Mouse (Mus musculus) liver, postnatal 0 days (tissue): Measurements from ENCODE around the gene Slc22a16. TPM values are rescaled to one million over a fixed set of nuclear protein-coding genes. Genes with fewer than 3 reads are reported as not detected.
"Not testable (repeated sequence)": the region's sequence is repeated elsewhere in the genome, so short reads cannot be mapped to it uniquely, and the experiment has no call there.

Experiments used
- ATAC-seq: fragments of 200-750 bp; cut with Nextera tagmentation; 2 replicates; pipeline ENCODE4 v1.8.0; 2017; ENCODE audit warnings: mild to moderate bottlenecking, moderate library complexity
- DNase-seq: peaks from one replicate; pipeline ENCODE4 v3.0.0-alpha.2; 2016
- H3K27ac ChIP-seq: fragments of 300-500 bp; sonication (generic); 2 replicates; pipeline ENCODE4 v1.5.1; 2014; ENCODE audit warnings: antibody characterized with exemption, moderate library complexity, mild to moderate bottlenecking, low read depth
- H3K27me3 ChIP-seq: fragments of 300-500 bp; sonication (generic); 2 replicates; pipeline ENCODE4 v1.6.1; 2014; ENCODE audit warnings: low read length, control low read depth, mixed read lengths; ENCODE audit not compliant: insufficient read depth
- H3K36me3 ChIP-seq: fragments of 300-500 bp; sonication (generic); replicated peaks from 2 replicates; pipeline ENCODE4 v1.6.1; 2014; ENCODE audit warnings: mild to moderate bottlenecking, control low read depth, low read length, moderate library complexity, mixed read lengths; ENCODE audit not compliant: insufficient read depth
- H3K4me1 ChIP-seq: fragments of 300-500 bp; sonication (generic); 2 replicates; pipeline ENCODE4 v1.6.1; 2014; ENCODE audit warnings: antibody characterized with exemption, mild to moderate bottlenecking, control low read depth; ENCODE audit not compliant: insufficient read depth
- H3K4me2 ChIP-seq: fragments of 300-500 bp; sonication (generic); 2 replicates; pipeline ENCODE4 v1.6.1; 2014; ENCODE audit warnings: low read depth, mild to moderate bottlenecking, low read length, moderate library complexity, mixed read lengths
- H3K4me3 ChIP-seq: fragments of 300-500 bp; sonication (generic); 2 replicates; pipeline ENCODE4 v1.5.1; 2014; ENCODE audit warnings: low read depth, low read length
- H3K9ac ChIP-seq: fragments of 300-500 bp; sonication (generic); replicated peaks from 2 replicates; pipeline ENCODE4 v1.6.1; 2014; ENCODE audit warnings: mild to moderate bottlenecking, moderate library complexity
- H3K9me3 ChIP-seq: fragments of 300-500 bp; sonication (generic); 2 replicates; pipeline ENCODE4 v1.6.1; 2016; ENCODE audit warnings: mild to moderate bottlenecking, control low read depth, low read length, mixed read lengths
- CTCF ChIP-seq: sonication (generic); IDR thresholded peaks from 2 replicates; pipeline ENCODE4 v1.5.1; 2016; ENCODE audit warnings: antibody characterized with exemption, low read depth
- EP300 ChIP-seq: IDR thresholded peaks from 2 replicates; pipeline ENCODE4 v1.6.1; 2016; ENCODE audit warnings: antibody characterized with exemption, low read depth, mild to moderate bottlenecking
- WGBS: fragments of 180-500 bp; shearing (Covaris S2); extraction: QIAGEN DNeasy Blood & Tissue Kit; methylation state at CpG from one replicate; pipeline ENCODE4 v1.1.7; 2014; ENCODE audit not compliant: insufficient replicate concordance; 5-methylcytosine and 5-hydroxymethylcytosine counted together
- polyA plus RNA-seq: library from polyadenylated mRNA; unstranded; fragments of >200 nt; fragmentation: Nextera tagmentation; extraction: Ambion mirVana; gene quantifications from 2 replicates; pipeline ENCODE4 v1.2.1, GENCODE M21; 2015

Gene Slc22a16
- polyA plus RNA-seq, 1 experiment from 2014 or later, result not detected

- TF ChIP-seq EP300, result no peak
- TF ChIP-seq CTCF, result no peak
- Histone ChIP-seq H3K27ac (no peak overlapping the region), H3K36me3 (no peaks in the 10 kb centered on the region), H3K4me3 (no peak overlapping the region), H3K4me2 (no peak overlapping the region), H3K27me3 (no peaks in the 10 kb centered on the region), H3K4me1 (no peaks in the 10 kb centered on the region), H3K9ac (no peak overlapping the region), H3K9me3 (no peaks in the 10 kb centered on the region)
- 70% methylated on average over 6 of the region's 6 CpGs for WGBS
- DNase-seq, result no peak
- ATAC-seq, result no peak
These were observed 28.8 kb upstream of the Slc22a16 start for GRCm38 (mm10) chr10:40541351-40541750.

GRCm38 (mm10) chr10:40549317-40549716 lies 20.8 kb upstream of the Slc22a16 start:
- Histone ChIP-seq H3K27ac (no peak overlapping the region), H3K4me3 (no peak overlapping the region), H3K4me2 (no peak overlapping the region), H3K9me3 (no peaks in the 10 kb centered on the region), H3K36me3 (no peaks in the 10 kb centered on the region), H3K27me3 (no peaks in the 10 kb centered on the region), H3K4me1 (no peaks in the 10 kb centered on the region), H3K9ac (no peak overlapping the region)
- TF ChIP-seq CTCF (no peak), EP300 (no peak)
- ATAC-seq (no peak), DNase-seq (no peak)
- 69% methylated on average over 2 of the region's 2 CpGs for WGBS

- no peaks in the 10 kb centered on the region for H3K36me3 ChIP-seq
- ATAC-seq, result no peak
- no peak overlapping the region for H3K4me3 ChIP-seq
- H3K27ac ChIP-seq, result no peak overlapping the region
- no peaks in the 10 kb centered on the region for H3K4me1 ChIP-seq
- H3K9me3 ChIP-seq, result no peaks in the 10 kb centered on the region
- TF ChIP-seq EP300 (no peak), CTCF (no peak)
- no peak overlapping the region for H3K4me2 ChIP-seq
- H3K27me3 ChIP-seq, result no peaks in the 10 kb centered on the region
- WGBS, result 54% methylated on average over 2 of the region's 2 CpGs
- no peak for DNase-seq
- no peak overlapping the region for H3K9ac ChIP-seq
These were observed 18.3 kb upstream of the Slc22a16 start for GRCm38 (mm10) chr10:40551801-40552200.

DNA sequence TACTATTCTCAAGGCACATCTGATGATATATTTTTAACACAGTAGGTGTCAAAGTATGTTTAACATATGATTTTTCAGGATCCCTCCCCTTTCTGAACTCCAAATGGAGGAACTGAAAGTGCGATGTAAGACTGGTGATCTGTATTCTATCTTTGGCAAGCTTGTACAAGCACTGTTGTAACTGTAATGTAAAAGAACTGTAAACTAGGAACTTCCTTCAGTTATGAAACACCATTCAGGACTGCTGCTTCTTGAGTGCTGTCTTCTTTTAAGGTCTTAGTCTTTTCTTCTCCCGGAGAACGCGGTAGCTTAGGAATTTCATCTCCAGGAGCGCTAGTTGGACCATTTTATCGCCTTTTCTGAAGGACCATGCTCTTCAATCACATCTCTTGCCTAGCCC lies 4.4 kb upstream of the Slc22a16 start:
- ATAC-seq, H3K9me3 ChIP-seq, H3K4me3 ChIP-seq, DNase-seq, H3K27ac ChIP-seq, H3K36me3 ChIP-seq, H3K4me2 ChIP-seq, H3K27me3 ChIP-seq, H3K9ac ChIP-seq, H3K4me1 ChIP-seq: not testable (repeated sequence)
- WGBS, result 92% methylated on average over 6 of the region's 6 CpGs

DNA sequence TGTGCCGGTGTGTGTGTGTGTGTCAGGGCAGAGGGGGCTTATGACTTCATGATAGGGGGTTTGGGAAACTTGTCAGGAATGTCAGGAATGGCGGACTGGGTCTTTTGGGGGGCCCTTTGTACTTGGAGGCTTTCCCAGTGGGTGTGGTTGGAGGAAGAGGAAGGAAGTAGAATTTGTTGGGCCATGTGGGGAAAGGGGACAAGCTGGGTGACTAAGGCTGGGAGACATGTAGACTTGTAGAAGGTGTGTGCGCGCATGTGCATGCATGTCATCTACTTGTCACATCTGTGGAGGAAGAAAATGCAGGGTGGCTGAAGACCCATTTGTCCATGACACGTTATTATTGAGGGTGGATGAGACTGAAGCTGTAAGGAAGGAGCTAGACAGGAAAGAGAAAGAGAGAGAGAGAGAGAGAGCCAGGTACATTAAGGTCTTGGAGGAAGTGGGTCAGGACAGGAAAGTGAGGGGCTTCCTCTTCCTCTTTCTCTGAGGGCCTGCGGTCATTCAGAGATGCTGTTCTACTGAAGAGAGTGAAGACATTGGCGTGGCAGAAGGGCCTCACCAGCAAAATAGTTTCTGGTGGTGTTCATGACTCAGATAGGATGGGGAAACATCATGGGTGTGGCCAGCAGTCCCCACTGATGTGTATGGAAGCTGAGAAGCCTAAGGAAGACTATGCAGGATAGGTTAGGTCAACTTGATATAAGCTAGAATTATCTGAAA lies 5.9 kb downstream of the Slc22a16 start:
- H3K4me1 ChIP-seq, result no peaks in the 10 kb centered on the region

DNA sequence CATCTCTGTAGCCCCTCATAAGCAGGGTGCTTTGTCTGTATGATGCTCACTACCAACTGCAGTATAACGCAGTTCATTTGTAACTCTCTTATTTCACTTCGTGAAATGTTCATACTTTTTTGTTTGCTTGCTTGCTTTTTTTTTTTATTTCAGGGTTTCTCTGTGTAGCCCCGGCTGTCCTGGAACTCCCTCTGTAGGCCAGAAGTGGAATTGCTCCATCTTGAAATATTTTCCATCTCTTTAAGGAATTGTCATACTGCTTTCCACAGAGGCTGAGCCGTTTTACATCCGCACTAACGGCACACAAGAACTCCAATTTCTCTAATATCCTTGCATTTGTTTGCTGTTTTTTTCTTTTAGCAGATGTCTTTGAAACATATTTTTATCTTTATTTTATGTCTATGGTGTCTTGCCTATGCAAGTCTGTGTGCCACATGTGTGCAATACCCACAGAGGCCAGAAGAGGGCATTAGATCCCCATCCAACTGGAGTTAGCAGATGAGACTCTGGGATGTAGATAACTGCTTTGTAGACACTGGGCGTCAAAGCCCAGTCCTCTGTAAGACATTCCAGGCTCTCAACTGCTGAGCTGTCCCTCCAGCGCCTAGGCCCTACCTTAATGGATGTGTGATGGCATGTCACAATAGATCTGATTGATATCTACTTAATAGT lies 13.6 kb downstream of the Slc22a16 start:
- TF ChIP-seq CTCF (peak; percentile 45), EP300 (no peak)
- no peaks in the 10 kb centered on the region for H3K27me3 ChIP-seq
- ATAC-seq (no peak), DNase-seq (peak; percentile 55)
- no peak overlapping the region for H3K9ac ChIP-seq
- no peaks in the 10 kb centered on the region for H3K36me3 ChIP-seq
- H3K4me2 ChIP-seq, result no peak overlapping the region
- H3K27ac ChIP-seq, result no peak overlapping the region
- 70% methylated on average over 8 of the region's 8 CpGs for WGBS
- no peak overlapping the region for H3K4me3 ChIP-seq
- no peaks in the 10 kb centered on the region for H3K9me3 ChIP-seq
- H3K4me1 ChIP-seq, result no peaks in the 10 kb centered on the region

More for the DNA sequence above, 5.9 kb downstream of the Slc22a16 start:
- TF ChIP-seq EP300 (no peak), CTCF (no peak)
- H3K36me3 ChIP-seq, result no peaks in the 10 kb centered on the region
- H3K9ac ChIP-seq, result no peak overlapping the region
- ATAC-seq (peak; percentile 13; the same call in 1 of the 2 replicates), DNase-seq (peak; percentile 19)
- no peak overlapping the region for H3K4me3 ChIP-seq
- WGBS, result 55% methylated on average over 7 of the region's 7 CpGs
- H3K27me3 ChIP-seq, result no peaks in the 10 kb centered on the region
- H3K27ac ChIP-seq, result no peak overlapping the region
- H3K4me2 ChIP-seq, result no peak overlapping the region
- no peaks in the 10 kb centered on the region for H3K9me3 ChIP-seq
